Mouse (Mus musculus): ENCODE data around the gene Tmcc2. TPM values are rescaled to one million over a fixed set of nuclear protein-coding genes. Genes with fewer than 3 reads are reported as not detected.
"Not testable (repeated sequence)": the region's sequence is repeated elsewhere in the genome, so short reads cannot be mapped to it uniquely, and the experiment has no call there.

The Tmcc2 gene
- polyA plus RNA-seq, 1 experiment from 2014 or later: 15.9 TPM

DNA sequence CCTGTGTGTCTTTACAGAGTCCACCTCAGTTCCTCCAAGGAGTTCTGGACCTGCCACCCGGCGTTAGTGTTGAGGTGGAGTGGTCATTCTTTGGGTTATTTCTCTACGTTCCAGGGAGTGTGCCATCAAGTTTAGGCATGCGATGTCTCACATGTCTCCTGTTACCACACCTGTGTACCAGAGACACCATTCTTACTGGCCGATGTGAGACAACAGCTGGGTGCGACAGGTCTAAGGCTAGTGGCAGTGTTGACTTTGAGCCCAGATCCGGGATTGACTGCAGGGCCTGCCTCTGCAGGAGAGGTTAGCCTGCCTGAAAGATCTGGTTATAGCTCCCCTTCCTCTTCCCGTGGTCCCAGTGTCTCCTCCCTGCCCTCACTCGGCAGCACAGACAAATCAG, 36.8 kb downstream of the Tmcc2 start:
- no peak overlapping the region for H3K4me2 ChIP-seq (ENCODE audit: low read depth)
- H3K27ac ChIP-seq (ENCODE audit: low read depth, low read length): no peak overlapping the region
- peaks cover 3% of the 10 kb centered on the region; the same call in 1 of the 2 replicates for H3K9me3 ChIP-seq (ENCODE audit: control insufficient read depth, low read length)
- no peaks in the 10 kb centered on the region for H3K27me3 ChIP-seq (ENCODE audit: control insufficient read depth, insufficient read depth, low read length)
- peaks cover 10% of the 10 kb centered on the region for H3K36me3 ChIP-seq (ENCODE audit: control insufficient read depth, insufficient read depth, low read length)
- ATAC-seq (ENCODE audit: insufficient read depth, low FRiP score, low TSS enrichment) (no peak), DNase-seq (ENCODE audit: low spot score) (no peak)
- no peak overlapping the region for H3K4me3 ChIP-seq (ENCODE audit: low read depth, low read length)
- H3K9ac ChIP-seq (ENCODE audit: low read length): no peak overlapping the region
- H3K4me1 ChIP-seq (ENCODE audit: control insufficient read depth, insufficient read depth, low read length): peaks cover 5% of the 10 kb centered on the region; the same call in 1 of the 2 replicates
- 84% methylated on average over 9 of the region's 9 CpGs for WGBS

GRCm38 (mm10) chr1:132353389-132353788, 37.7 kb downstream of the Tmcc2 start:
- Histone ChIP-seq H3K9ac (ENCODE audit: low read length) (no peak overlapping the region), H3K27me3 (ENCODE audit: control insufficient read depth, insufficient read depth, low read length) (no peaks in the 10 kb centered on the region), H3K4me2 (ENCODE audit: low read depth) (no peak overlapping the region), H3K4me1 (ENCODE audit: control insufficient read depth, insufficient read depth, low read length) (peaks cover 5% of the 10 kb centered on the region; the same call in 1 of the 2 replicates), H3K36me3 (ENCODE audit: control insufficient read depth, insufficient read depth, low read length) (peaks cover 9% of the 10 kb centered on the region), H3K4me3 (ENCODE audit: low read depth, low read length) (no peak overlapping the region), H3K27ac (ENCODE audit: low read depth, low read length) (no peak overlapping the region), H3K9me3 (ENCODE audit: control insufficient read depth, low read length) (peaks cover 3% of the 10 kb centered on the region; the same call in 1 of the 2 replicates)
- 75% methylated on average over 5 of the region's 5 CpGs for WGBS
- ATAC-seq (ENCODE audit: insufficient read depth, low FRiP score, low TSS enrichment) (no peak), DNase-seq (ENCODE audit: low spot score) (no peak)

- Histone ChIP-seq H3K4me2 (ENCODE audit: low read depth) (no peak overlapping the region), H3K27ac (ENCODE audit: low read depth, low read length) (no peak overlapping the region), H3K4me3 (ENCODE audit: low read depth, low read length) (no peak overlapping the region), H3K9ac (ENCODE audit: low read length) (no peak overlapping the region), H3K9me3 (ENCODE audit: control insufficient read depth, low read length) (peaks cover 3% of the 10 kb centered on the region; the same call in 1 of the 2 replicates), H3K4me1 (ENCODE audit: control insufficient read depth, insufficient read depth, low read length) (0 out of 2 replicates have a peak, but pooled peaks cover 2% of the 10 kb centered on the region), H3K36me3 (ENCODE audit: control insufficient read depth, insufficient read depth, low read length) (no peaks in the 10 kb centered on the region), H3K27me3 (ENCODE audit: control insufficient read depth, insufficient read depth, low read length) (no peaks in the 10 kb centered on the region)
- DNase-seq (ENCODE audit: low spot score) (no peak), ATAC-seq (ENCODE audit: insufficient read depth, low FRiP score, low TSS enrichment) (no peak)
- WGBS: 93% methylated on average over 4 of the region's 4 CpGs
These were observed 40.0 kb downstream of the Tmcc2 start for GRCm38 (mm10) chr1:132351058-132351457.

DNA sequence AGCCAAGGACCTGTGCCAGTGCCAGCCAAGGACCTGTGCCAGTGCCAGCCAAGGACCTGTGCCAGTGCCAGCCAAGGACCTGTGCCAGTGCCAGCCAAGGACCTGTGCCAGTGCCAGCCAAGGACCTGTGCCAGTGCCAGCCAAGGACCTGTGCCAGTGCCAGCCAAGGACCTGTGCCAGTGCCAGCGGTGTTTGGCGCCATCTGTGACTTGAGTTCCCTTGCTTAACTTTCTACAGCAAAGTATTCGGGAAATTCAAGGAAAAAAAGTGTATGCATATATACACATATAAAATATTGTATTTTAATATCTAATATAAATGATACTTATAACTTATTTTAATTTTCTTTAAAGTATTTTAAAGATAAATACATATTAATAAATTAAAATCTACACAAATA, 41.5 kb downstream of the Tmcc2 start:
- not testable (repeated sequence) for H3K36me3 ChIP-seq (ENCODE audit: control insufficient read depth, insufficient read depth, low read length); H3K4me2 ChIP-seq (ENCODE audit: low read depth); ATAC-seq (ENCODE audit: insufficient read depth, low FRiP score, low TSS enrichment); H3K27ac ChIP-seq (ENCODE audit: low read depth, low read length); H3K9ac ChIP-seq (ENCODE audit: low read length); H3K27me3 ChIP-seq (ENCODE audit: control insufficient read depth, insufficient read depth, low read length); DNase-seq (ENCODE audit: low spot score); H3K4me3 ChIP-seq (ENCODE audit: low read depth, low read length); H3K4me1 ChIP-seq (ENCODE audit: control insufficient read depth, insufficient read depth, low read length); H3K9me3 ChIP-seq (ENCODE audit: control insufficient read depth, low read length)
- 93% methylated on average over 3 of the region's 3 CpGs for WGBS

GRCm38 (mm10) chr1:132349049-132349448, 42.0 kb downstream of the Tmcc2 start:
- not testable (repeated sequence) for H3K27me3 ChIP-seq (ENCODE audit: control insufficient read depth, insufficient read depth, low read length); H3K4me2 ChIP-seq (ENCODE audit: low read depth); H3K9ac ChIP-seq (ENCODE audit: low read length); H3K9me3 ChIP-seq (ENCODE audit: control insufficient read depth, low read length); H3K27ac ChIP-seq (ENCODE audit: low read depth, low read length); ATAC-seq (ENCODE audit: insufficient read depth, low FRiP score, low TSS enrichment); H3K4me1 ChIP-seq (ENCODE audit: control insufficient read depth, insufficient read depth, low read length); H3K4me3 ChIP-seq (ENCODE audit: low read depth, low read length); DNase-seq (ENCODE audit: low spot score); H3K36me3 ChIP-seq (ENCODE audit: control insufficient read depth, insufficient read depth, low read length)

DNA sequence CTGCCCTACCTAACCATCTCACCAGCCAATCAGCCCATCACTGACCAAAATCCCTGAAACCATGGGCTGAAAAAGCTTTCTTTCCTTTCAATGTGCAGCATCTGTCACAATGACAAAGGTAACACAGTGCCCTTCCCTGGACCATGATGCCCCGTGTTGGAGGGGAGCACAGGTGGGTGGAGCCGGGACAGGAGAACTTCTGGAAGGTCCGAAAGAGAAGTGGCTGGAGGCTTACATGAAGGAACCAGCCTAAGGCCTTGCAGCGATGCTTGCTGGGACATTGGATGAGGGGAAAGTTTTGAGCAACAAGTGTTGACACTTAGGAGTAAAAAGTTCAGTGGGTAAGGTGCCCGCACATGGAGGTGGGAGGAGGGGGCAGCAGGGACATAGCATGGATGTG, 42.7 kb downstream of the Tmcc2 start:
- no peak overlapping the region for H3K27ac ChIP-seq (ENCODE audit: low read depth, low read length)
- ATAC-seq (ENCODE audit: insufficient read depth, low FRiP score, low TSS enrichment): no peak
- no peak overlapping the region for H3K4me2 ChIP-seq (ENCODE audit: low read depth)
- no peaks in the 10 kb centered on the region for H3K4me1 ChIP-seq (ENCODE audit: control insufficient read depth, insufficient read depth, low read length)
- no peak overlapping the region for H3K9ac ChIP-seq (ENCODE audit: low read length)
- no peaks in the 10 kb centered on the region for H3K36me3 ChIP-seq (ENCODE audit: control insufficient read depth, insufficient read depth, low read length)
- DNase-seq (ENCODE audit: low spot score): no peak
- H3K27me3 ChIP-seq (ENCODE audit: control insufficient read depth, insufficient read depth, low read length): no peaks in the 10 kb centered on the region
- WGBS: 89% methylated on average over 5 of the region's 5 CpGs
- no peak overlapping the region for H3K4me3 ChIP-seq (ENCODE audit: low read depth, low read length)
- H3K9me3 ChIP-seq (ENCODE audit: control insufficient read depth, low read length): peaks cover 3% of the 10 kb centered on the region; the same call in 1 of the 2 replicates

GRCm38 (mm10) chr1:132346951-132347350, 44.1 kb downstream of the Tmcc2 start:
- no peak overlapping the region for H3K4me3 ChIP-seq (ENCODE audit: low read depth, low read length)
- H3K4me2 ChIP-seq (ENCODE audit: low read depth): no peak overlapping the region
- H3K4me1 ChIP-seq (ENCODE audit: control insufficient read depth, insufficient read depth, low read length): no peaks in the 10 kb centered on the region
- H3K27ac ChIP-seq (ENCODE audit: low read depth, low read length): no peak overlapping the region
- no peaks in the 10 kb centered on the region for H3K36me3 ChIP-seq (ENCODE audit: control insufficient read depth, insufficient read depth, low read length)
- DNase-seq (ENCODE audit: low spot score) (no peak), ATAC-seq (ENCODE audit: insufficient read depth, low FRiP score, low TSS enrichment) (no peak)
- H3K27me3 ChIP-seq (ENCODE audit: control insufficient read depth, insufficient read depth, low read length): no peaks in the 10 kb centered on the region
- H3K9ac ChIP-seq (ENCODE audit: low read length): no peak overlapping the region
- H3K9me3 ChIP-seq (ENCODE audit: control insufficient read depth, low read length): peaks cover 3% of the 10 kb centered on the region; the same call in 1 of the 2 replicates

- H3K4me1 ChIP-seq (ENCODE audit: control insufficient read depth, insufficient read depth, low read length): no peaks in the 10 kb centered on the region
- peaks cover 3% of the 10 kb centered on the region; the same call in 1 of the 2 replicates for H3K9me3 ChIP-seq (ENCODE audit: control insufficient read depth, low read length)
- no peak overlapping the region for H3K9ac ChIP-seq (ENCODE audit: low read length)
- WGBS: 86% methylated on average over 12 of the region's 12 CpGs
- ATAC-seq (ENCODE audit: insufficient read depth, low FRiP score, low TSS enrichment) (no peak), DNase-seq (ENCODE audit: low spot score) (no peak)
- H3K4me3 ChIP-seq (ENCODE audit: low read depth, low read length): no peak overlapping the region
- no peak overlapping the region for H3K27ac ChIP-seq (ENCODE audit: low read depth, low read length)
- no peaks in the 10 kb centered on the region for H3K36me3 ChIP-seq (ENCODE audit: control insufficient read depth, insufficient read depth, low read length)
- no peaks in the 10 kb centered on the region for H3K27me3 ChIP-seq (ENCODE audit: control insufficient read depth, insufficient read depth, low read length)
- no peak overlapping the region for H3K4me2 ChIP-seq (ENCODE audit: low read depth)
These were observed 44.8 kb downstream of the Tmcc2 start for GRCm38 (mm10) chr1:132346134-132346851.

- no peak overlapping the region for H3K9ac ChIP-seq (ENCODE audit: low read length)
- no peaks in the 10 kb centered on the region for H3K9me3 ChIP-seq (ENCODE audit: control insufficient read depth, low read length)
- H3K27me3 ChIP-seq (ENCODE audit: control insufficient read depth, insufficient read depth, low read length): no peaks in the 10 kb centered on the region
- H3K4me1 ChIP-seq (ENCODE audit: control insufficient read depth, insufficient read depth, low read length): no peaks in the 10 kb centered on the region
- ATAC-seq (ENCODE audit: insufficient read depth, low FRiP score, low TSS enrichment): no peak
- H3K27ac ChIP-seq (ENCODE audit: low read depth, low read length): no peak overlapping the region
- 85% methylated on average over 4 of the region's 4 CpGs for WGBS
- no peak overlapping the region for H3K4me2 ChIP-seq (ENCODE audit: low read depth)
- no peak overlapping the region for H3K4me3 ChIP-seq (ENCODE audit: low read depth, low read length)
- H3K36me3 ChIP-seq (ENCODE audit: control insufficient read depth, insufficient read depth, low read length): no peaks in the 10 kb centered on the region
- no peak for DNase-seq (ENCODE audit: low spot score)
These were observed 45.6 kb downstream of the Tmcc2 start for GRCm38 (mm10) chr1:132345514-132345913.
